Mouse (Mus musculus): Measurements from ENCODE around the gene Med19.
A peak's percentile ranks its signal among the peaks of the same experiment; 100 is the strongest.
"Not testable (repeated sequence)": the region's sequence is repeated elsewhere in the genome, so short reads cannot be mapped to it uniquely, and the experiment has no call there.

Med19 gene

DNA sequence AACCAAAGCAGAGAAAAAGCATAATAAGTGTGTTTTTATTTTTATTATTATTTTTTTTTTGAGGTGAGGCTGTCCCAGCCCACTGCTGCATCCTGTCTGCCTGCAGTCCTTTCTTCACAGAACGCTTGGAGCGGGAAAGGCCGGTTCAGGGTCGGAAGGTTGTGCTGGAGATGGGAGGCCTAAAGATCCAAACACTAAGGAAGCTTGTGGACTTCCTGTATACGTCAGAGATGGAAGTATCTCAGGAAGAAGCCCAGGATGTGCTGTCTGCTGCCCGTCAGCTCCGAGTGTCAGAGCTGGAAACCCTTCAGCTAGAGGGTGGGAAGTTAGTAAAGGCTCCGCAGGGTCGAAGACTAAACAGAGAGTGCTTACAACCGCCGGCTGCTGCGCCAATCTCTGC lies 12.1 kb upstream of the Med19 start:
- no peak for DNase-seq (ENCODE audit: low spot score in 2 of 2)

DNA sequence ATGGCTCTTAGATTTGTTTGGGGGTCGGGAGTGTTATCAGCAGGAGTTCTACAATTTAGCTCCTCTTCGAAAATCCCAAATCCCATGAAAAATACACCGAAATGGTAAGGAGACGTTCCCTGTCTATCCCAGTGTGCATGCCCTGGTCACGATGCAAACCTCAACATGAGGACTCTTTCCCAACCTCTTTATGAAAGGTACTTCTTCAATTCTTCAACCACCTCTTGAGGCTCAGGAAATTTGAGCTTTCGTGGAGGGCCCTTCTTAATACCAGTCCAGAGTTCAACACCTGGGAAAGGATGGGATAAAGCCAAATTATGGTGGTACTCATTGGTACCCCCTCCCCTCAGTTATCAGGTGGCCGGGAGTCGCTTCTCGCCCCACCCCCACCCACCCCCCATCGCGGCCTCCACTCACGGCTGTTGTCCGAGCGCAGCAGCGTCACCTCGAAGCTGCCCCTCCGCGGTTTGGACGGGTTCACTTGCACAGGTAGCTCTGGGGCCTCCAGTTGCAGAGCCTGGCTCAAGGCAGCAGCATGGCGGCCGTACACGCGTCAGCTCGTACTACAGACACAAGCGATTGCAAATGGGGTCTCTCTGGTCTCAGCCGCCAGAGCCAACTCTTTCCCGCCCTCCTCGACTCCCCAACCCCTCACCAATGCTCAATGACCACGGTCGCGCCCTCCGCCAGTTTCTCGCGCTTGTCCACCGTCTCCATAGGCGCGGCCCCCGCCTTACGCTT lies 8.2 kb upstream of the Med19 start:
- peak; percentile 21 to 26 for DNase-seq (ENCODE audit: low spot score in 2 of 2)

DNA sequence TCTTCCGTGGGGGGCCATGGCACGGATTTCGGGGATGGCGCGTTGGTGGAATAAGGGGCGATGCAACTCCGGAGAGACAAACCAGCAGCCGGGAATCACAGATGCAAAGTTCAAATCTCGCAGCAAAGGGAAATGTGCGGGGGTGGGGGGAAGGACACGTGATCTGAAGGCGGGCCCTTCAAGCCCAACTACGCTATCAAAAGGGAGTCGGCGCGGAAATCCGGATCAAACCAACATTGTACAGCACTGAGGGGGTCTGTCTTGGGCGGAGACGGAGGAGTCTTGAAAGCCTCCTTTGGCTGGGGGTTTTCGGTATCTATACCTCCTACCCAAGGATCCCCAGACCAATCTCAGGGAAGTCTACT lies 7.7 kb upstream of the Med19 start, which contains the start of gene Selenoh:
Selenoh (minus strand) TSS at position 202 of the 365 bp plus-strand sequence.
- DNase-seq (ENCODE audit: low spot score in 2 of 2): peak; percentile 76 to 85

DNA sequence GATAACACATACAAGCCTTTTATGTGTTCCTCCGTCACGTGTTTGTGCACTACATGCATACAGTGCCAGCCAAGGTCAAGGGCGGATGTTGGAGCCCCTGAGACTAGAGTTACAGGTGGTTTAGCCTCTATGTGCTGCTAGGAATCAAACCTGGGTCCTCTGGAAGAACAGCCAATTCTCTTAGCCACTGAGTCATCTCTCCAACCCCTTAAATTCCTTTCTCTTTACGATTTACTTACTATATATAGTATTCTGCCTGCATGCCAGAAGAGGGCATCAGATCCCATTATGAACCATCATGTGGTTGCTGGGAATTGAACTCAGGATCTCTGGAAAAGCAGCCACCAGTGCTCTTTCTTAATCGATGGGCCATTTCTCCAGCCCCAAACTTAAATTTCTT lies 6.7 kb upstream of the Med19 start:
- not testable (repeated sequence) for DNase-seq (ENCODE audit: low spot score in 2 of 2)

DNA sequence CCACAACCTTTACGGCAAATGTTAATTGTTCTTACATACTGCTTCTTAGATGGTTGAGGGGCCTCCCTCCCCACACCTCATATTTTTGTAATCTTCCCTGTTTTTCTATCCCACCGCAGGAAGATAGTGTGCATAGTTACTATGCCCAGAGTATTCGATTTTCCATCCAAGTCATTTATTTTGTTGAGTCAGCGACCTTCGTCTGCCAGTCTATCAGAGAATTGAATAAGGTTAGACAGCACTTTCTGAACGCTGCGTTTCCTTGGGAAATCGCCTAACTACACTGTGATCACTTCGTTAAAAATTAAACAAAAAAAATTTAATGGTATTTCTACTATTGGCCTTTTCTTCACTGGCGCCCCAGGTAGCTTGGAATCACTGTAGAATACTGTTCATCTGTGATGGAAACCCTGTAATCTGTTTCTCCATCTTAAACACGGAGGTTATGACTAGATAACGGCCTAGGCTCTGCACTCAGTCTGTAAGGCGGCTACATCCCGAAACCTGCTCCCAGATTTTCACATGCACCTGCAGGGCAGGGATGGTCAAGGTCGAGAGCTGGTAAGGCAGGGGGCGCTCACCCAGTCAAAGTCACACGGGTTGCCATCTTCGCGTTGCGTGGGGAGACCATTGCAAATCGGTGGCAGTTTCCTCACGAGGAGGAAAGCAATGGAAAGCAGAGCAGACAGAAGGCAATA lies 783 bp upstream of the Med19 start:
- no peak for DNase-seq (ENCODE audit: low spot score in 2 of 2)

DNA sequence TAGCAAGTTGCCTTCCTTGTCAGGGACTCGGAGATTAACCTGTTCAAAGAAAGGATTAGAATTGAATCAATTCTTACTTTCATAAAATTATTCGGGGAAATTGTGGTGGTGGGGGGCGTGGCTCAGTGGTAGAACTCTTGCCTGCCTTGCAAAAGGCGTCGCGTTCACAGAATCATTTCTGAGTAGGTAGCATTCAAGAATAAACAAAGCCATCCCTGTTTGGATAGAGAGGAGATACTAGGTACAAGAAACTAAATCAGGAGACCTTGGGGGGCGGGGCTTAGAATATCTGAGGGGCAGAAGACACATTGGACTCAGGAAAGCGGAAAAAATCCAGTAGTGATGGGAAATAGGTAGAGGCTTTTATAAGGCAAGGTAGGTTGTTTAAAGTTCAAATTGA lies 814 bp downstream of the Med19 start, which contains the start of gene Tmx2:
Tmx2 (minus strand) TSS at position 125 of the 400 bp plus-strand sequence.
- DNase-seq (ENCODE audit: low spot score in 2 of 2): no peak

DNA sequence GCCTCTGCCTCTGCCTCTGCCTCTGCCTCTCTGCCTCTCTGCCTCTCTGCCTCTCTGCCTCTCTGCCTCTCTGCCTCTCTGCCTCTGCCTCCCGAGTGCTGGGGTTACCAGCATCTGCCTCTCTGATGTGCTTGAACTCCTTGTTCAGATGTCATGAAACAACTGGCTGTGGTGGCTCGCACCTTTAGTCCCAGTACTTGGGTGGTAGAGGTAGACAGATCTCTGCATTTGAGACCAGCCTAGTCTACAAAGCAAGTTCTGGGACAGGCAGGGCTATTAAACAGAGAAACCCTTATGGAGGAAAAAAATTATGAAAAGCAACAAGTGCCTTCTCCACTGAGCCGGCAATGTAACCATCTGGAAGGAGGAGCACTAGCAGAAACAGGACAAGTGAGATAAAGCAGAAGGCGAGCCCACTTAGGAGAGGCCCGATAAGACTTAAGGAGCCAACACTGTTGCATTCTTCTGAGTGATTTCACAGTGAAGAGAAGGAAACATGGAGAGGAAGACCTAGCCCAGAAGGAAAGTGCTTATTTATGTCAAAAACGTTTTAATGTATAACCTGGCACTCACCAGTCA lies 4.5 kb downstream of the Med19 start:
- DNase-seq (ENCODE audit: low spot score in 2 of 2): no peak

DNA sequence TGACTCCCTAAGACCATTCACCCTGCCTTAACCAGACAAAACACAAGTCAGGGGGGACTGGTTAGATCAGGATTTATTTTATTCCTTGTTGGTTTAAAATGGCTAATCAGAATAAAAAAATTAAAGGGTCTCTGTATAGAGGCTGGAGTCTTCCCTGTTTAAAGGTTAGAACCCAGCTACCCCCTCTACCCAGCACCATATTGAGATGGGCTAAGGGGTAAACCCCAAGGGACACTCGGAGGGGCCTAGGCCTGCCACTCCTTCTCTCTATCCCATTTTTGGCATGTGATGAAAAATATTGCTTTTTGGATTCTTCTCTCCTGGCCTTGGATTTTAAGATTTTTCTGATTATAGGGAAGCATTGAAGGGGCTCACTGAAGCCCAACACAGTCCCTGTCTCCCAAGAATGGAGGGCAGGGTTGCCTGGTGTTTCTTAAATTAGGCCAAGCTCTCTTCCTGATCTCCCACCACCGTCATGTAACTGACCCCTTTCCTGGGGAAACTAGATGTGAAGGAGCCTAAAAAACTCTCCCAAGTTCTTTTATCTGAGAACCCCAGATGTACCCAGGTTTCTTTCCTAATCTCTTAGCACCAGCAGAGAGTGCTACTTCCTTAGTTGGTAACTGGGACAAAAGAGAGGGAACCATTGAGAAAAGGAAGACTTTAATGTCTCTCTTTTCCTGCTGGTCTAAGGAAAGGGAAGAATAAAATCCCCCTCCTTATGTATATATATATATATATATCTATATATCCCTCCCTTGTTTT lies 10.1 kb downstream of the Med19 start:
- DNase-seq (ENCODE audit: low spot score in 2 of 2): no peak

DNA sequence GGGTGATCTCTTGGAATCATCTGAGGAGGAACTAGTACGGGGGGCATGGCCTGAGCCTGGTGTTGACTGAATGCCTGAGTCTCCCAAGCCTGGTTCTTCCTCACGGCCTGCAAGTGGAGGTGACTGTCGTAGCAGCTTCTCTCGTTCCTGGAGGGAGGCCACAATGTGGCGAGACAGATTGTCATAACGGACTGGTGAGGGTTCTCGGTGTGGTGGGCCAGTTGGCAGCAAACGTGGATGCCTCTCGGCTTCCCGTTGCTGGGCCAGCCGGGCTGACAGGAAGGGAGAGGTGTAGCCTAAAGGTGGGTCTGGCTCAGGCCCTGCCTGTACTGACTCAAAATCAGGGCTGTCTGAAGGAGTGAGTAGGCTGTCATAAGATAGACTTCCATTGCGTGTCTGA lies 11.8 kb downstream of the Med19 start:
- no peak for DNase-seq (ENCODE audit: low spot score in 2 of 2)

DNA sequence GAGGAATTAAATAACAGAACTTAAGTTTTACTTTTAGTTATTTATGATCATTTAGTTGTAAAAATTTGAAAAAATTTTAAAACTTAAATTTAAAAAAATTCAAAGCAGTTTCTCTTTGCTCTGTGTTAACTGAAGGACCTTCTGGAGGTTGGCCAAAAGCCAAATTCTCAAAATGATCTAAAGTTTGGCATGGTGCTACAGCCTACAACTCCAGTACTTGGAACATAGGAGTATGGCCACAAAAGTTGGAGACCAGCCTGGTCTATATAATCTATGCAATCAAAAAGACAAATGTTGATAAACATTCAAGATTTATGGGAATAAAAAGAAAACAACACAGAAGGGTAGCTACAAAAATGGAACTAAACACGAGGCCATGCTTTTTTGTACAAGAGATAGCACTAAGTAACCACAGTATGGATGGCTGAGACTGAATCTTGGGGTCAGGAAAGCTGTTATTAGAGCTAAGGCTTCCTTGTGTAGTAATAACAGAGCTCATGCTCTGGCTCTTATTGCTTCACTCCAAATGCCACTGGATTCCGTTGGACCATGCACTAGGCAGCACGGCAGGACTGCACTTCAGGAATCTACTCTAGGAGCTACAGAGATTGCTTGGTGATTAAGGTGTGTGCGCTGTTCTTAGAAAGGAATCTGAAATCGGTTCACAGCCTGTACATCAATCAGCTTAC lies 16.9 kb downstream of the Med19 start:
- no peak for DNase-seq (ENCODE audit: low spot score in 2 of 2)

DNA sequence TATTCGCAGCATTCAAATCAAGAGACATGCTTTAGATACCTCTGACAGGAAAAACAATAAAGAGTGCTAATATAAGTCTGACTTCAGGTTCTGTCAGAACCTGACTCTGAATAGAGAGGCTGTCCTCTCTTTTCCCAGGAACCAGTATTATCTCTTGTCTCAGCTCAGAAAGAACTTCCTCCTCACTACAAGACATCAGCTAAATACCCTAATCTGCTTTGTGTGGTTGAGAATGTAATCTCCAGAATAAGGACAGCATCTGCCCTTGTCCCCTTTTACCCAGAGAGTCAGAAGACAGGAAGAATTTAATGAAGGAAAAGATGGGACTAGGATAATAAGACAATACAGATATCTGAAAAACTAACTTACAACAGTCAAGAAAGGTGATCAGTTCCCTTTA lies 25.3 kb downstream of the Med19 start:
- no peak for DNase-seq (ENCODE audit: low spot score in 2 of 2)

DNA sequence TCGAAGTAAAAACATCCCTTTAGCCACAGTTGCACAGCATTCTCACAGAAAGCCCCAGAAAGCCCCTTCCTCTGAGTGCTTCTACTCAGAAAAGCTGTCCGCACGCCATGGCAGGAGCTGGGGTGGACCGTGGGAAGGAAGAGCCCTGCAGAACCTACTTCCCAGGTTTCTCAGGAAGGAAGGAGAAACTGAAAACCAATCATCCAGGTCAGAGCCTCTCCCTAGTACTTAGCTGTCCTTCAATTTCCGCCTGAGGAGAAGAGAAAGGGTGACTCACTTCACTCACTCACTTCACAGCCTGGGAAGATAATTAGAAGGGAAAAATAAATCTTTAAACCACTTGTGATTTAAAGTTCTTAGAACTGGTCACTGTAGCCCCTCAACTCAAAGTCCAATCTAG lies 26.1 kb downstream of the Med19 start:
- DNase-seq (ENCODE audit: low spot score in 2 of 2): no peak

DNA sequence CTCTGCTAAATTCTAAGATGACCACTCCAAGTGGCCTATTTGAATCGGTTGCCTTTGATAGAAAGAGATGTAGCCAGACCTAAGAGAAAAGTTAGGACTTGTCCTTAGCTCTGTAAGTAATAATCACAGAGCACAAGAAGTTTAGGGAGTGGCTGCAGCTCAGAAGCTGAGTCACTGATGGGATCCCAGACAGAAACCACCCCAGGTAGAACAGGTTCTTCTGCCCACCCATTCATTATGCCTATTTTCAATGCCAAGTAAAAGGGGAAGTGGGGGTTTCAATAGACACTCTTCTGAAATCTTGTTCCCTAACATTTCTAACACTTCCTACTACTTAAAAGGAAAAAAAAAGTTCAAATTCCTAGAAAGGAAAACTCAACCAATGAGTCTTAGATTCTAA lies 27.1 kb downstream of the Med19 start:
- DNase-seq (ENCODE audit: low spot score in 2 of 2): no peak

DNA sequence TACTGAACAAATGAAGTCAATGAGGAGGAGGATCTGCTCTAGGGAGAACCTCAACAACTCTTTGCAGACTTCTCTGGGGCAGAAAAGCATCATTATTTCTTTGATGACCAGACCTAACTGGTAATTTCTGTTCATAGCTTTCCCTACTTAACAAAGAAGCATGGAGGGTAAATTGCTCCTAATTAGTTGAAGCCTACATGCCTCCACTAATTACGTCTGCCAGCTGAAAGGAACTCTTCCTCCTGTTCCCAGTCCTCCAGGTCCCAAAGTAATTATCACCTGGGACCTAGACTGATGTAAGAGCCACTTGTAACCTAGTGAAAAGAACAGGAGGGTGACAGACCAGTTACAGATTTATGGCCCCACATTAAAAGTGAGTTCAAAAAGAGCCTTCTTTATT lies 29.3 kb downstream of the Med19 start:
- no peak for DNase-seq (ENCODE audit: low spot score in 2 of 2)

DNA sequence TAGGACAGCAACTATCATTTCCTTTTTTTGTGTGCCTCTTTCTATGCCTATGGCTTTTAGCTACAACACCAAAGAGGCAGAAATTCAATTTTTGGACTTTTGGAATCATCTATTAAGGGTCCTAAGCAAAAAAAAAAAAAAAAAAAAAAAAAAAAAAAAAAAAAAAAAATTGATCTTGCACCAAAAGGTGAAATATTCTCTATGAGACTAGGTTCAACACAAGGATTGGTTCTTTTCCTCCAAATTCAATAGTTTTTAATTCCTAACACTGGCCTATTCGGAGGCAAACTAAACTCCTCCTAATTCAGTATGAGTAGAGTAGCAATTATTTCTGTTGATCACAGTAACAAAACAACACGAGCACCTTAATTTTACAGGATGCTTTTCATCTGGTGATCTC lies 33.7 kb downstream of the Med19 start:
- no peak for DNase-seq (ENCODE audit: low spot score in 2 of 2)

DNA sequence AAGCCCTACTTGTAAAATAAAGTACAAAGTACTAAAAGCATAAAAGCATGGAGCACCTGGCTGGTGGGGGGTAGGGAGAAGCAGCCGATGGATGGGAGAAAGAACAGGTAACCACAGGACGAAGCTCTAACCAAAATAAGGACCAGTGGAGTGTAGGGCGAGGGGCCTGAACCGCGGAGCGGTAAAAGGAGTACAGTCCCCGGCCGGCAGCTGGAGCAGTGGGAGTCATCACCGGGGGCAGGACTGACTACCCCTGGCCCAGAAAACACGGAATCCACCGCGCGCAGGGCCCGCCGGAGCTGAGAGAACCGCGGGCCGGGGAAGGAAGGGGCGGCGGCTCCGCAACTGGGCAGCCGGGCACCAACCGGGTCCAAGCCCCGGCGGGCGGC lies 36.2 kb downstream of the Med19 start:
- no peak for DNase-seq (ENCODE audit: low spot score in 2 of 2)

DNA sequence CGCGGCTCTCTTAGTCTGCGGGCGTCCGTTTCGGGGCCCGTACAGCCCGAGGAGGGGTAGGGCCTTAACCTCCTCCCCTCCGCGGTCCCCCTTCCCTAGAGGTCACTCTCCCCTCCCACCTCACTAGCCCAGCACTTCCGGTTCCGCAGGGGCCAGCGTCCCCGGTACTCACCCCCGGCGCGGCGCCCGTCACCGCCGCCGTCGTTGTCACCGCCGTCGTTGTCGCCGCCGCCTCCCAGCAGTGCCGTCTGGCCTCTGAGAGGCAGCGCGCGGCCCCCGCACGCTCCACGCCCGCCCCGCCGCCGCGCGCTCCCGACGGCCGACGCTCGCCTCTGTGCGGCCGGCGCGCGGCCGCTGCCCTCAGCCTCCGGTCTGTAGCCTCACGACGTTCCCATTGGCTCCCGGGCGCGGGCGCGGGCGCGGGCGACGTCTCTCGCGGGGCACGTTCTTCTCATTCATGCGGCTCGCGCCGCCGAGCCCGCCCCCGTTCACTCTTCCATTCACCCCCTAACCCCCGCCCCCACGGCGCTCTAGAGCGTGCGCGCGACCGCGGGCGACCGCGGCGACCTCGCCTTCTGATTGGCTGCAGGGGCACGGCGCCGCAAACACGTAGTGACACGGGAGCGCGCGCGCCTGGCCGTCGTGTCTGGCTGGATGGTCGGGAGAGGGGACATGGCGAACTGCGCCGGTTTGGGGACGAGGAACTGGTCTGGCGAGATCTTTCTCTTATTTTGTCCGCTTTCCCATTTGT lies 36.8 kb downstream of the Med19 start, which contains the start of gene Zdhhc5:
Zdhhc5 (minus strand) TSS at position 370 of the 751 bp plus-strand sequence.
- DNase-seq (ENCODE audit: low spot score in 2 of 2): peak; percentile 97 to 99

DNA sequence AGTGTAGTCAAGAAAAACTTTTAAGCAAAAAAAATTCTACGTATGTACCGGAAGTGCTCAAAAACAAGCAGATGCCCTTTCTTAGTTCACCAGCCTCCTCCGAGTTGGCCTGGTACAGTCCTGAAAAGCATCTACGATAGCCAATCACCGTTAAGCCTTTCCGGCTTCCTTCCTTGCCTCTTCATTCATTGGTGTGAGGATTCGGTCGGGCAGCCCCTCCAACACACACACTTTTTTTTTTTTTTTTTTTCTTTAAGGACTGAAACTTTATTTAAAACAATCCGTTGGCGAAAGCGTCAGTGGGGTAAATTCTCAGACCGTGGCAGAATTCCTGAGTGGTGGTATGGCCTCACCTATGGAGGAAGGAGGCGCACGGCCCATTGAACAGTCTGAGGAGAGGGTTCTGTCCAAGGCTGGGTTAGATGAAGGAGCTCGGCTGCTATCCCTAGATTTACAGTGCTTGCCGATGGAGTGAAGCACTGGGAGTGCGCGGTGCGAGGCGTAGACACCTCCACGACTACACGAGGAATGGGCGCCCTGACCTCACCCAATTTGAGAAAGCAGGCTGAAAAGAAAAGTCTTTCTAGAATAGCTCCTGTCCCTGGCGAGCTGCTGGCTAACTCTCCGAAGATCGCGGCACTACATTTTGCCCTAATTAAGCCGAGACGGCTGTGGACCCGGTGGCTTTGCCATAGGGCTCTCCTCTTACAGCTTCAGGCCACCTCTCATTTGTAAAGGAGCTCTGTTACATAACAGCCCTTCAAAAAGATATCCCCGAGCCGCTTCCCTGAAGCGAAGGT lies 37.6 kb downstream of the Med19 start:
- DNase-seq (ENCODE audit: low spot score in 2 of 2): peak in 1 of 2 experiments; percentile 46

DNA sequence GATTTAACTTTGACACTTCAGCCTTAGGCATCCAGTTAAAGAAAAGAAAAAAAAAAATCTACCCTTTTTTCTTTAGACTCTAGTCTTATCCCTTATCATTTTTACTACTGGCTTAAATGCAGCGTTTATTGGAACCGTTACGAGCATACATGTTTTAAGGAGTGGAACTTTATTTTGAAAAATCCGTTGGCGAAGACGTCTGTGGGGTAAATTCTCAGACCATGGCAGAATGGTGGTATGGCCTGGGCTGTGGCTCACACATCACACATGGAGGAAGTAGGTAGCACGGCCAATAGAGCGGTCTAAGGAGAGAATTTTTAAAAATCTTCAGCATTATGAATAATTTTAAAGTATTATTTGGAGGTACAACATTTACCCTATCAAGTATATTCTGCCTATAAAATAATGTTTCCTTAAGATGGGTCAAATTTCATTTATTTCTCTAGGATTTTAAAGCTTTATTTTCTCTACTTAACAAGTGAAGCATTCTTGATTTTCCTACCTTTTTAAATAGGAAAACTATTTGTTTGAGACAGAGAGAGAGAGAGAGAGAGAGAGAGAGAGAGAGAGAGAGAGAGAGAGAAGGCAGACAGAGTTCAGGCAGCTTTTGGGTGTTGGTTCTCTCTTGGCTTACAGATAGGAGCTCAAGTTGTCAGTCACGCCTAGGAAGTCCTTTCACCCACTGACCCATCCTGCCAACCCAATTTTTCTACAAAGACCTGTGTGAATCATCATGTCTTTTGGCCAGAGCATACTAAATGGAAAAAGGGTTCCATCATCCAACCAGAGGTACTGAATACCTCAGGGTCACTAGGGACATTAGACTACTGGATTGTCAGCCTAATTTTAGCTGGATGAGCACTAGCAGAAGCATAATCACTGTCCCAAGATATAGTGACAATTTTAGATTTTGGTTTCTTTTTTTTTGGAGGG lies 38.5 kb downstream of the Med19 start:
- no peak for DNase-seq (ENCODE audit: low spot score in 2 of 2)
